Mouse (Mus musculus) MEL (cell line): ENCODE measurements around the gene Pik3r1. TPM values are rescaled to one million over a fixed set of nuclear protein-coding genes. Genes with fewer than 3 reads are reported as not detected.

Experiments used
- DNase-seq: peaks from one replicate; pipeline ENCODE4 v3.0.0; 2011; ENCODE audit warnings: low read depth, low spot score
- H3K27ac ChIP-seq: 2 replicates; pipeline ENCODE4 v1.5.1; 2012; ENCODE audit warnings: low read depth, mild to moderate bottlenecking, control low read depth, low read length, moderate library complexity; ENCODE audit not compliant: control insufficient read depth
- H3K27me3 ChIP-seq, 2 experiments: fragments of 150-350 bp in 1 of 2; sonication (generic) in 1 of 2; 2 replicates each; pipeline ENCODE4 v1.6.1; 2012; ENCODE audit warnings: low read length in 2 of 2, mild to moderate bottlenecking in 2 of 2, improper control_type of control experiment in 1 of 2, moderate library complexity in 1 of 2; ENCODE audit not compliant: insufficient read depth in 2 of 2, control insufficient read depth in 1 of 2
- H3K36me3 ChIP-seq, 2 experiments: 2 replicates each; pipeline ENCODE4 v1.6.1; 2012 to 2014; ENCODE audit warnings: low read length in 2 of 2, improper control_type of control experiment in 1 of 2, inconsistent platforms in 1 of 2, mild to moderate bottlenecking in 1 of 2; ENCODE audit not compliant: insufficient read depth in 2 of 2, control insufficient read depth in 1 of 2
- H3K4me1 ChIP-seq, 2 experiments: fragments of 150-350 bp in 1 of 2; sonication (generic) in 1 of 2; 2 replicates each; pipeline ENCODE4 v1.6.1; 2012; ENCODE audit warnings: low read length in 2 of 2, improper control_type of control experiment in 1 of 2, mild to moderate bottlenecking in 1 of 2; ENCODE audit not compliant: insufficient read depth in 2 of 2, control insufficient read depth in 1 of 2
- H3K4me3 ChIP-seq, 2 experiments: fragments of 150-350 bp in 1 of 2; sonication (generic) in 1 of 2; 2 replicates each; pipeline ENCODE4 v1.5.1; 2012; ENCODE audit warnings: low read depth in 2 of 2, low read length in 2 of 2, mild to moderate bottlenecking in 2 of 2, moderate library complexity in 2 of 2, control low read depth in 1 of 2, improper control_type of control experiment in 1 of 2; ENCODE audit not compliant: control insufficient read depth in 1 of 2, insufficient read depth in 1 of 2
- H3K79me2 ChIP-seq: 2 replicates; pipeline ENCODE4 v1.6.1; 2012; ENCODE audit warnings: mild to moderate bottlenecking, low read length, moderate library complexity; ENCODE audit not compliant: control insufficient read depth, poor library complexity, insufficient read depth
- H3K9ac ChIP-seq: 2 replicates; pipeline ENCODE4 v1.6.1; 2012; ENCODE audit warnings: low read depth, mild to moderate bottlenecking, control low read depth, low read length, moderate library complexity; ENCODE audit not compliant: control insufficient read depth, poor library complexity, severe bottlenecking
- H3K9me3 ChIP-seq: fragments of 150-350 bp; sonication (generic); replicated peaks from 2 replicates; pipeline ENCODE4 v1.6.1; 2012; ENCODE audit warnings: mild to moderate bottlenecking, low read length, improper control_type of control experiment, moderate library complexity; ENCODE audit not compliant: insufficient read depth
- BHLHE40 ChIP-seq: IDR thresholded peaks from 2 replicates; pipeline ENCODE4 v1.6.1; 2012; ENCODE audit warnings: low read depth, mild to moderate bottlenecking, inconsistent platforms, low read length, improper control_type of control experiment, borderline replicate concordance
- CHD1 ChIP-seq: IDR thresholded peaks from 2 replicates; pipeline ENCODE4 v1.6.1; 2012; ENCODE audit warnings: low read depth, mild to moderate bottlenecking, inconsistent platforms, low read length, improper control_type of control experiment
- ETS1 ChIP-seq: IDR thresholded peaks from 2 replicates; pipeline ENCODE4 v1.6.1; 2012; ENCODE audit warnings: low read depth, mild to moderate bottlenecking, inconsistent platforms, low read length, improper control_type of control experiment, moderate library complexity
- GATA1 ChIP-seq: IDR thresholded peaks from 2 replicates; pipeline ENCODE4 v1.6.1; 2011; ENCODE audit warnings: low read depth, low read length, improper control_type of control experiment
- HCFC1 ChIP-seq: IDR thresholded peaks from 2 replicates; pipeline ENCODE4 v1.6.1; 2012; ENCODE audit warnings: low read depth, mild to moderate bottlenecking, inconsistent platforms, low read length, improper control_type of control experiment, moderate library complexity
- JUND ChIP-seq: IDR thresholded peaks from 2 replicates; pipeline ENCODE4 v1.6.1; 2011; ENCODE audit warnings: low read depth, mild to moderate bottlenecking, improper control_type of control experiment, low read length
- KAT2A ChIP-seq: conservative IDR thresholded peaks from 2 replicates; pipeline ENCODE4 v1.6.1; 2012; ENCODE audit warnings: low read depth, low read length, improper control_type of control experiment, inconsistent platforms
- MAFK ChIP-seq: IDR thresholded peaks from 2 replicates; pipeline ENCODE4 v1.6.1; 2011; ENCODE audit warnings: low read depth, mild to moderate bottlenecking, low read length, improper control_type of control experiment, borderline replicate concordance
- MAX ChIP-seq: IDR thresholded peaks from 2 replicates; pipeline ENCODE4 v1.6.1; 2011; ENCODE audit warnings: low read length, improper control_type of control experiment
- MEF2A ChIP-seq: IDR thresholded peaks from 2 replicates; pipeline ENCODE4 v1.6.1; 2014; ENCODE audit warnings: low read depth, mild to moderate bottlenecking, inconsistent platforms, low read length, improper control_type of control experiment; ENCODE audit not compliant: poor library complexity, insufficient replicate concordance, severe bottlenecking; ENCODE audit errors: extremely low read depth
- MXI1 ChIP-seq: IDR thresholded peaks from 2 replicates; pipeline ENCODE4 v1.6.1; 2011; ENCODE audit warnings: mild to moderate bottlenecking, low read depth, low read length, improper control_type of control experiment
- MYB ChIP-seq: IDR thresholded peaks from 2 replicates; pipeline ENCODE4 v1.6.1; 2011; ENCODE audit warnings: mild to moderate bottlenecking, low read depth, low read length, improper control_type of control experiment
- NELFE ChIP-seq: IDR thresholded peaks from 2 replicates; pipeline ENCODE4 v1.6.1; 2011; ENCODE audit warnings: low read depth, low read length, improper control_type of control experiment
- POLR2A ChIP-seq, 2 experiments: IDR thresholded peaks; 2 replicates each; pipeline ENCODE4 v1.6.1; 2011 to 2012; ENCODE audit warnings: low read length in 2 of 2, mild to moderate bottlenecking in 2 of 2, control low read depth in 1 of 2, improper control_type of control experiment in 1 of 2, low read depth in 1 of 2, moderate library complexity in 1 of 2; ENCODE audit not compliant: control insufficient read depth in 1 of 2, insufficient read depth in 1 of 2, poor library complexity in 1 of 2
- POLR2AphosphoS2 ChIP-seq: IDR thresholded peaks from 2 replicates; pipeline ENCODE4 v1.6.1; 2011; ENCODE audit warnings: low read length, improper control_type of control experiment
- POLR2AphosphoS5 ChIP-seq: IDR thresholded peaks from 2 replicates; pipeline ENCODE4 v1.6.1; 2012; ENCODE audit warnings: low read depth, borderline replicate concordance, mild to moderate bottlenecking, inconsistent platforms, low read length, moderate library complexity, mixed read lengths
- RCOR1 ChIP-seq: IDR thresholded peaks from 2 replicates; pipeline ENCODE4 v1.6.1; 2012; ENCODE audit warnings: low read depth, mild to moderate bottlenecking, inconsistent platforms, low read length, improper control_type of control experiment
- TCF12 ChIP-seq: IDR thresholded peaks from 2 replicates; pipeline ENCODE4 v1.6.1; 2014; ENCODE audit warnings: low read depth, mild to moderate bottlenecking, inconsistent platforms, low read length, improper control_type of control experiment, moderate library complexity
- UBTF ChIP-seq: IDR thresholded peaks from 2 replicates; pipeline ENCODE4 v1.6.1; 2012; ENCODE audit warnings: low read depth, mild to moderate bottlenecking, inconsistent platforms, low read length, improper control_type of control experiment, moderate library complexity, borderline replicate concordance; ENCODE audit not compliant: insufficient read depth
- USF1 ChIP-seq: IDR thresholded peaks from 2 replicates; pipeline ENCODE4 v1.6.1; 2014; ENCODE audit warnings: low read depth, mild to moderate bottlenecking, inconsistent platforms, low read length, improper control_type of control experiment, moderate library complexity
- USF2 ChIP-seq, 2 experiments: IDR thresholded peaks; 2 replicates each; pipeline ENCODE4 v1.6.1; 2011 to 2012; ENCODE audit warnings: improper control_type of control experiment in 2 of 2, low read length in 2 of 2, borderline replicate concordance in 1 of 2, inconsistent platforms in 1 of 2, low read depth in 1 of 2, mild to moderate bottlenecking in 1 of 2; ENCODE audit not compliant: insufficient read depth in 1 of 2
- polyA plus RNA-seq, 2 experiments: library from polyadenylated mRNA; stranded (reverse) in 1 of 2; unstranded in 1 of 2; fragments of >175 nt in 1 of 2; fragments of >200 nt in 1 of 2; gene quantifications; 2 replicates each; pipeline versions ENCODE4 v1.2.1 to v1.2.4; 2012; ENCODE audit warnings: low replicate concordance in 2 of 2, low read depth in 1 of 2; ENCODE audit not compliant: insufficient read length in 2 of 2, insufficient read depth in 1 of 2, missing spikeins in 1 of 2
- total RNA-seq: library from RNA; depleted of rRNA; stranded (reverse); fragments of 300-350 nt; gene quantifications from 2 replicates; pipeline ENCODE4 v1.2.3, GENCODE M21; 2012

Pik3r1 gene
- total and polyA plus RNA-seq, 3 experiments, result 23.8 to 116 (median 41.4) TPM

- H3K27ac ChIP-seq, result no peak overlapping the region
- H3K79me2 ChIP-seq, result peaks cover 6% of the 10 kb centered on the region
- no peak for TF ChIP-seq NELFE
- no peak for TF ChIP-seq JUND
- TF ChIP-seq, all 39 proteins: peak for 0
- Histone ChIP-seq H3K4me1 (peaks cover 1 to 12% of the 10 kb centered on the region in 2 experiments; a peak in 3 of 4 replicates), H3K9me3 (no peaks in the 10 kb centered on the region), H3K36me3 (peaks cover 15 to 19% of the 10 kb centered on the region in 2 experiments), H3K27me3 (no peaks in the 10 kb centered on the region), H3K4me3 (no peak overlapping the region), H3K9ac (no peak overlapping the region)
- DNase-seq, result no peak
These were observed 56.7 kb downstream of the Pik3r1 start for GRCm38 (mm10) chr13:101711301-101711700.

- no peak overlapping the region for H3K4me3 ChIP-seq
- H3K36me3 ChIP-seq, result peaks cover 12 to 19% of the 10 kb centered on the region in 2 experiments
- peaks cover 1 to 12% of the 10 kb centered on the region in 2 experiments; a peak in 3 of 4 replicates for H3K4me1 ChIP-seq
- H3K27ac ChIP-seq, result no peak overlapping the region
- H3K27me3 ChIP-seq, result no peaks in the 10 kb centered on the region
- H3K9ac ChIP-seq, result no peak overlapping the region
- no peak for DNase-seq
- H3K79me2 ChIP-seq, result peaks cover 5% of the 10 kb centered on the region
- H3K9me3 ChIP-seq, result no peaks in the 10 kb centered on the region
- TF ChIP-seq MYB, result no peak
These were observed 58.2 kb downstream of the Pik3r1 start for GRCm38 (mm10) chr13:101709788-101710187.

- Histone ChIP-seq H3K4me3 (no peak overlapping the region), H3K27ac (no peak overlapping the region), H3K9ac (no peak overlapping the region), H3K27me3 (no peaks in the 10 kb centered on the region), H3K4me1 (peaks cover 1 to 11% of the 10 kb centered on the region in 2 experiments; a peak in 3 of 4 replicates), H3K36me3 (peaks cover 10 to 19% of the 10 kb centered on the region in 2 experiments), H3K79me2 (peaks cover 4% of the 10 kb centered on the region), H3K9me3 (no peaks in the 10 kb centered on the region)
- TF ChIP-seq BHLHE40 (no peak), POLR2AphosphoS2 (no peak), MAX (no peak), NELFE (no peak), POLR2AphosphoS5 (no peak), TCF12 (no peak), MXI1 (no peak), KAT2A (no peak), USF2 (IDR thresholded peaks at IDR 0.05; ENCODE audit: borderline replicate concordance in 1 of 2, insufficient read depth in 1 of 2, low read depth in 1 of 2, low read length in 2 of 2) (no peak), CHD1 (no peak), MEF2A (no peak), GATA1 (no peak), HCFC1 (no peak), USF1 (no peak), UBTF (no peak), MYB (no peak), RCOR1 (no peak), POLR2A (IDR thresholded peaks at IDR 0.05; ENCODE audit: control insufficient read depth in 1 of 2, insufficient read depth in 1 of 2, low read depth in 1 of 2, low read length in 2 of 2, poor library complexity in 1 of 2) (no peak), MAFK (no peak), ETS1 (no peak)
- DNase-seq, result no peak
These were observed 60.8 kb downstream of the Pik3r1 start for GRCm38 (mm10) chr13:101707226-101707625.
